Mouse (Mus musculus) cerebellum, postnatal 36 days (tissue): ENCODE results near the gene Mrgprb3.

Experiments used
- DNase-seq, 2 experiments: peaks; one replicate each; pipeline ENCODE4 v3.0.0; 2021 to 2022; ENCODE audit warnings: mixed read lengths in 2 of 2

Gene Mrgprb3

GRCm38 (mm10) chr7:48643711-48644110 is at the start of gene Mrgprb3:
Gene Mrgprb3 (minus strand): TSS chr7:48643811.
- DNase-seq, result no peak
